Mouse (Mus musculus) liver, postnatal 0 days (tissue): ENCODE measurements around the gene Ppm1h.

Experiments
- CTCF ChIP-seq: sonication (generic); IDR thresholded peaks from 2 replicates; pipeline ENCODE4 v1.5.1; 2016; ENCODE audit warnings: antibody characterized with exemption, low read depth
- EP300 ChIP-seq: IDR thresholded peaks from 2 replicates; pipeline ENCODE4 v1.6.1; 2016; ENCODE audit warnings: antibody characterized with exemption, low read depth, mild to moderate bottlenecking

DNA sequence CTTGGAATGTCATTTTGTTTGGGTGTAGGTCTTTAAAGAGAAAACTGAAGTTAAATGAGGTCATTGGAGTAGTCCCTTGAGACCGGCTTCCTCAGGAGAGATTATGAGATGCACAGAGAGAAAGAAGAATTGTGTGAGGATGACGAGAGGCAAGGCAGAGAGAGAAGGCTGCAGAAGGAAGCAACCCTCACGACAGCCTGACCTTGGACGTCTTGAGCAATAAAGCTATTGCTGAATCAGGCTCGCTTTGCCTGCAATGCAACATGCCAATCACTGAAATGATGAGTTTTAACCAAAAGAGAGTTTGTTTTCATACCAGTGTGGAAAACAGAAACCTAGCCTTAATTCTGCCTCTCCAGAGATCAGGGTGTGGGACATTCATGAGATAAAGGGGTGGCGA lies 43.5 kb downstream of the Ppm1h start:
- TF ChIP-seq CTCF = no peak
- no peak for TF ChIP-seq EP300
